Mouse (Mus musculus): ENCODE measurements around the gene Bcl7c.
"Not testable (repeated sequence)": the region's sequence is repeated elsewhere in the genome, so short reads cannot be mapped to it uniquely, and the experiment has no call there.

Gene Bcl7c

DNA sequence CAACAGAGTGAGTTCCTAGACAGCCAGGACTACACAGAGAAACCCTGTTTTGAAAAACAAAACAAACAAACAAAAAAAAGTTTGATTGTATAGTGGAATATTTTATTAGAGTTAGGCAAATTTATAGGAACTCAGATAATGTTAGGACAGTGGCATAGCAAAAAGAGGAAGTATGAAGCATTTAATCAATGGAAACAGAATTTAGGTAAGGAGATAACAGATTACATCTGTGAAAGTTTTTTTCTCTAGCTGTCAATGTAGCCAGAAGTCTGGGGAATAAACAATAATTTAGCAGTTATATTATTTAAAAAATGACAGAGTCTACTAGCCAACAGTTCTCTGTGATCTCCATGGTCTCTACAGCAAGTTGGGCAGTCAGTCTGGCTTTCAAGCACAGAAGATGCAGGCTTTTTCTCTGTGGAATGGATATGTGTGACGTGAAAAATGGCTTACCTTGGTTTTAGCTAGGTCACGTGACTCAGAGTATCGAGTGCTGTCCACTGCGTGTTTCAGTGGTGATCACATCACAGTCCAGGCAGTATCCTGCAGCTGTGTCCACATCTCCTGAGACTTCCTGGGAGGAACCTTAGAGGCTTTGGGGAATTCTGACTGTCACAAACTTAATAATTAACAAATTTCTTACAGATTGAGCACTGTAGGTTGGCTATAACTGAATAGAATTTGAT lies 60.1 kb downstream of the Bcl7c start:
- DNase-seq (ENCODE audit: low read depth, low spot score): no peak

DNA sequence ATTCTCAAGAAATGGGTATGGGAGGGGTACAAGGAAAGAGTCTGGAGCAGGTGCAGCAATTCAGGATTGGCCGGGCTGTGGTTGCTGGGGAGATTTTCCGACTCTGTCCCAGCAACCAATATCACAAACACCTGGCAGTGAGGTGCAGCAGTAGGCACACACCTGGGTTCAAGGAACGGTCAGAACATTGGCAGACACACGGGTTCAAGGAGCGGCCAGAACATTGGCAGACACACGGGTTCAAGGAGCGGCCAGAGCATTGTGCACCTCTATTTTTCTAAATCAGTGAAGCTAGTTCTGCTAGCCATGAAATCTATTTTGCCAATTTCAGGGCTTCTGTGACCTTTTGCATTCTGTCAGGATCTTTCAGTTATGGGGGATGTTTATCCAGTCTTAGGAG lies 61.2 kb downstream of the Bcl7c start:
- not testable (repeated sequence) for DNase-seq (ENCODE audit: low read depth, low spot score)

DNA sequence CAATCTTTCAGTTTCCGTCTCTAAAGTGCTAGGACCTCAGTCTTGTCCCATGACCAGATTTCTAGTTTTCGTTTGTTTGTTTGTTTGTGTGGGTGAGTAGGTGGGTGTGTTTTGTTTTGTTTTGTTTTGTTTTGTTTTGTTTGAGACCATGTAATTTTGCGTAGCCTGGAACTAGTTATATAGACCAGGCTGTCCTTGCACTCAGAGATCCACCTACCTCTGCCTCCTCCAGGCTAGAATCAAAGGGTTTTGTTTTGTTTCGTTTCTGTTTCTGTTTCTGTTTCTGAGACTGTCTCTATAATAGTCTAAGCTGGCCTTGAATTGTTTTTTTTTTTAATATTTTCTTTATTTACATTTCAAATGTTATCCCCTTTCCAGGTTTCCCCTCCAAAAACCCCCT lies 62.4 kb downstream of the Bcl7c start:
- DNase-seq (ENCODE audit: low read depth, low spot score): no peak

DNA sequence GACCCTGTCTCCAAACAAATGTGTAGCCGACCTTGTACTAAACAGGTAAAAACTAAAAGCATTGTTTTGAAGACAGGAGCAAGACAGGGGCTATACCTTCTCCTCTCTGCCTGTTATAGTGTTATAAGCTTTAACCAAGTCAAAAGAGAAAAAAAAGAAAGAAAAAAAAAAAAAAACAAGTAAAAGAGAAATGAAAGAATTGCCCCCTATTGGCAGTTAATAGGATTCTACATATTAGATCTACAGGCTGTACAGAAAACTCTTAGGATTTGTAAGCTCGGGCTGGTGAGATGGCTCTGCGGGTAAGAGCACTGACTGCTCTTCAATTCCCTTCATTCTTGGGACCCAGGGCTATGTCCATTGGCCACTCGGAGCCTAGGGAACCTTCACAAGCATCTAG lies 66.5 kb downstream of the Bcl7c start:
- no peak for DNase-seq (ENCODE audit: low read depth, low spot score)

GRCm38 (mm10) chr7:127641260-127641659 lies 67.5 kb downstream of the Bcl7c start:
- no peak for DNase-seq (ENCODE audit: low read depth, low spot score)

DNA sequence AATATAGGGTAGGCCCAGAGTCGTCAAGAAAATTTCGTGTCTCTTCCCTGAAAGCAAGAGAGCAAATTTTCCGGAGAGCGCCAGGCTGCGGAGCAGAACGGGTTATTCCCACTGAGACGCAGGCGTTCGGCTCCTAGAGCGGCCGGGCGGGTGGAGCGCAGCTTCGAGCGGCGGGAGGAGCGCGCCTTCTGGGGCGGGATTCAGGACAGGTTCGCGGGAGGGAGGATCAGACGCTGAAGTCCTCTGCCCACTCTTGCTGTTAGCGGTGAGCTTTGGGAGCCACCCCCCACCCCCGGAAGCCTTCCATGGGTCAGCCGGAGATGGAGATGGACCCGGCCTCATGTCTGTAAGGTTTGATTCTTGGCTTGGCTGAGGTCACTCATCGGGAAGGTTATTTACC lies 71.8 kb downstream of the Bcl7c start:
- DNase-seq (ENCODE audit: low read depth, low spot score): peak; percentile 65

GRCm38 (mm10) chr7:127631416-127631815 lies 77.3 kb downstream of the Bcl7c start:
- DNase-seq (ENCODE audit: low read depth, low spot score): no peak

DNA sequence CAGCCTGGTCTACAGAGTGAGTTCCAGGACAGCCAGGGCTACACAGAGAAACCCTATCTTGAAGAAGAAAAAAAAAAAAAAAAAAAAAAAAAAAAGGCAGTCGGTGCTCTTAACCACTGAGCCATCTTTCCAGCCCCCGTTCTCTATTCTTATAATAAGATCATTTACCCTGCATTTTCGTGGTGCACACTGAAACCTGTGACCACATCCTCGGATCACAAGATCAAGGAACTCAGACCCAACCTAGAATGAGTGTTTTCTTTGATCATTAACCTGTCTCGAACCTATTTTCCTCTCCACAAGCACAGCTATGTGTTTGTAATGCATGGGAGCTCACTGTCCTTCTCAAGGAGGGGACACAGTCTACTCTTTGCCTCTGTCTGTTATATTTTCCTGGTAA lies 80.1 kb downstream of the Bcl7c start:
- DNase-seq (ENCODE audit: low read depth, low spot score): no peak

- no peak for DNase-seq (ENCODE audit: low read depth, low spot score)
Observed at GRCm38 (mm10) chr7:127626471-127626870, 82.3 kb downstream of the Bcl7c start.

DNA sequence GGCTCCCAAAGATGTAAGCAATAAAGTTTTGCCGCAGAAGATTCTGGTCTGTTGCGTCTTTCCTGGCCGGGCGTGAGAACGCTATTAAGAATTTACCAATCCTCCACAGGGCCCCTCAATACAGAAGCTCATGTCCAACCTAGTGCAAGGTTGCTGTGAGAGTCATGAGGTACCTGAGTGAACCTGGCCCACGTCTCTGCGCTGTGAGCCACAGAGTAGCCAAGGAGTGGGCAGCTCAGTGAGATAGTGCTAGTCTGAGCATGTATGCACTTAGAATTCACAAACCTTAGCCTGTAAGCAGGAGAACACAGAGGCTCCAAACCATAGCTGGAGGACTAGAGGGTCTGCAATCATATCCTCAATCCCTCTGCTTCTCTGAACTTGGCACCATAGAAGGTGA lies 82.7 kb downstream of the Bcl7c start:
- DNase-seq (ENCODE audit: low read depth, low spot score): no peak

GRCm38 (mm10) chr7:127618402-127618801 lies 90.3 kb downstream of the Bcl7c start:
- DNase-seq (ENCODE audit: low read depth, low spot score): not testable (repeated sequence)

DNA sequence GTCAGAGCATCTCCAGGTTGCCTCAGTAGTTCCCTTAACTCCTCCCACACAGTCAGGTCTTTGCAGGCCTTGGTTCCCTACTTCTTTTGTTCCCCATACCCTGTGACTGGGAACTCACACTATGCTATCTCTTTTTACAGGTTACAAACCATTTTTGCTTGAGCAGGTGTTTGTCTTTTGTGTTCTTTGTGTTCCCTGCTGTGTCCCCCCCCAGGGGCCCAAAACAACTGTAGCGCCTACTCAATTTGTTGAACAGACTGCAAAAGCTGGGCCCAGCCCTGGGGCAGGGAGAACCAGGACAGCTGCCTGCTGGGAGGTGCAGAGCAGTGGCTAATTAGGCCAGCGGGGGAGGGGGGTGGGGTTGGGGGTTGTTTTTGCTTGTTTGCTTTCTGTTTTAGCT lies 90.8 kb downstream of the Bcl7c start:
- no peak for DNase-seq (ENCODE audit: low read depth, low spot score)

GRCm38 (mm10) chr7:127616881-127617280 lies 91.9 kb downstream of the Bcl7c start:
- no peak for DNase-seq (ENCODE audit: low read depth, low spot score)

- no peak for DNase-seq (ENCODE audit: low read depth, low spot score)
Observed at GRCm38 (mm10) chr7:127616336-127616735, 92.4 kb downstream of the Bcl7c start.

DNA sequence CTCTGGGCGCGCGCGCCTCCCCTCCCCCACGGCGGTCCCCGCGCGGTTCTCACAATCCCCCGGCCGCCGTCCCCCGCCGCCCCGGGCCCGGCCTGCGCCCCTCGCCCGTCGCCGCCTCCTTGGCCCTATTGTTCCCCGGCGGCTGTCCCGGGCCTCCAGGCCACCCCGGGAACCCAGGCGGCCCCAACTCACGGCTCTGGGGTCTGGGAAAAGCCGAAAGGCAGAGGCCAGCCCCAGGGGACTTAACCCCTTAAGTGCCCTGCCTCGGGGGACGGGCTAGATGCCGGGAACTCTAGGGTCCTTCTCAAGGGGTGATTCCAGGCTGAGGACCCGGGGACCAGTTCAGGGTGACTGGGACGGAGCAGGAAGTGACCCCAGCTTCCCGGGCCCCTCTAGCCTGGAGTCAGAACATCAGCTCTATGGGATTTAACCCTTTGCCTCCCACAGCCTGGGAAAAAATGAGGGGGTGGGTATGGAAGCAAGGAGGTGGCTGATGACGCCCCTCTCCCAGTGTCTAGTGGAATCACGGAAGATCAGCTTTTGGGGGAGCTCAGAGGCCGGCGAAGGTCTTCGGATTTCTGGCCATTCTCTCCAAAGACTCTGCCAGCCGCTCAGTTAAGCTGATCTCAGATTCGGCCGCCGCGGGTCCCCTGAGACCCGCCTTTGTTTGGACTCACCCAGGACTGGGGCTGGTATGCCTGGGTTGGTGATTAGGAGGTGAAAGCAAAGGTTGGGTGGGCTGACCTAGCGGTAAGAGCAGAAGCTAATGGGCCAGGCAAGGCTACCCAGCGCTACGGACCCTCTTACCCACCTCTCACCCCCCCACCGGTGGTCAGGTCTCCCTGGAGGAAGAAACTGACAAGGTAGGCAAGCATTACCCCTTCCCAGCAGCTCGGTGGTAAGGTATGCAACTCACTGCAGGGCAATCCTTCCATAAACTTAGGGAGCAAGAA lies 93.6 kb downstream of the Bcl7c start, which contains the start of gene Zfp629:
Gene Zfp629 (minus strand): TSS at position 907 of the 953 bp plus-strand sequence.
- DNase-seq (ENCODE audit: low read depth, low spot score): peak; percentile 69

GRCm38 (mm10) chr7:127614511-127614890 lies 94.2 kb downstream of the Bcl7c start:
- no peak for DNase-seq (ENCODE audit: low read depth, low spot score)

DNA sequence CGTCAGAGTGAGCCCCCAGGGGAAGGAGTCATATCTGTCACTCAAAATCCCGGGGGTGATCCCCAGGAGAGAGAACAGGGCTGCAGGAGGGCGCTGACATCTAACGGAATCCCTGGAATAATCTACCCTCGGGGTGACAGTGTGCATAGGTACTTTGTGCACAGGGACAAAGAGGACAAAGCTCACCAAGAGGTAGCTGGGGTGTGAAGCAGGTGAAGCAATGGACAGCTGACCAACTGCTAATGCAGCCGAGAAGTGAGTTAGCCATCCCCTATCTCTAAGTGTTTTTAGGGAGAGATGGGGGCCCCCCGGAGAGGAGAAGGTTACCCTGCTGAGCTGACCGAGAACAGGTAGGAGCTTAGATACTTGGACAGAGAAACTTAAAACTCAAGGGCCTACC lies 94.6 kb downstream of the Bcl7c start:
- DNase-seq (ENCODE audit: low read depth, low spot score): no peak

- no peak for DNase-seq (ENCODE audit: low read depth, low spot score)
Observed at GRCm38 (mm10) chr7:127613501-127613900, 95.2 kb downstream of the Bcl7c start.

GRCm38 (mm10) chr7:127611561-127611960 lies 97.2 kb downstream of the Bcl7c start:
- DNase-seq (ENCODE audit: low read depth, low spot score): no peak

All from retina, adult 2 months (tissue).